Mouse (Mus musculus) left cerebral cortex, postnatal 14 days (tissue): ENCODE measurements around the gene Sp110. TPM values are rescaled to one million over a fixed set of nuclear protein-coding genes. Genes with fewer than 3 reads are reported as not detected.
"Not testable (repeated sequence)": the region's sequence is repeated elsewhere in the genome, so short reads cannot be mapped to it uniquely, and the experiment has no call there.

Experiments used
- DNase-seq, 2 experiments: peaks; one replicate each; pipeline ENCODE4 v3.0.0; 2021 to 2022; ENCODE audit warnings: low spot score in 2 of 2, mixed read lengths in 1 of 2
- intact Hi-C: fragments of 180-260 bp; cut with DNase I; formaldehyde crosslinking; loops from one replicate; pipeline ENCODE4 v1.15.1; 2025
- long read RNA-seq, 2 experiments: library from polyadenylated mRNA; stranded (forward); transcript quantifications; one replicate each; pipeline ENCODE4 v2.0.0; 2021
- total RNA-seq, 2 experiments: library from RNA; stranded (reverse); gene quantifications; 2 replicates each; pipeline ENCODE4 v1.2.3; 2021

The Sp110 gene
- under 1 TPM; 0.64 to 0.66 TPM for total RNA-seq
- long read RNA-seq, experiment 1, partial matches to known transcripts: 0 of 2 reads
- long read RNA-seq, experiment 1, other reads (novel, unspliced or antisense): 0 of 2 reads
- long read RNA-seq, experiment 2, partial matches to known transcripts: 0 of 1 reads
- long read RNA-seq, experiment 2, other reads (novel, unspliced or antisense): 0 of 1 reads

- DNase-seq, intact Hi-C loops: not testable (repeated sequence)
Observed at GRCm38 (mm10) chr1:85598271-85599012, at the start of gene Sp110. Sp110 (minus strand) TSS chr1:85598817.

- intact Hi-C loops, DNase-seq: not testable (repeated sequence)
Observed at GRCm38 (mm10) chr1:85638144-85638543, 39.5 kb upstream of the Sp110 start.

DNA sequence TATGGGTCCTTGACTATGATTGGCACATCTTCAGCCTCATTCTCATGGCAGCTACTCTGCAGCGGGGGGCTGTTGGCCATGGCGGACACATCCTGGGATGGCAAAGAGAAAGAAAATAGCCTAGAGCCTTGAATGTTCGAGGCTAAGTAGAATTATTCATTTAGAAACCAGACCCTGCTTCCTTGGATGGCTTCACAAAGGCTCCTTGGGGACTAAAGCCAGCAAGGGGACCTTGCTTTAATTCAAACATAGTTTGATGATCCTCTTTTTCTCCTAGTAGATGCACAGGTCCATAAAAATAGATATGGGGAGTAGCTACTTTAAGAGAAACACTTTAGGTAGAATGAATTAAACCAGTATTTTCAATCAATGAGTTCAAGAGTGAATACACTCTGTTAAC lies 38.3 kb upstream of the Sp110 start:
- intact Hi-C loops: not testable (repeated sequence)

DNA sequence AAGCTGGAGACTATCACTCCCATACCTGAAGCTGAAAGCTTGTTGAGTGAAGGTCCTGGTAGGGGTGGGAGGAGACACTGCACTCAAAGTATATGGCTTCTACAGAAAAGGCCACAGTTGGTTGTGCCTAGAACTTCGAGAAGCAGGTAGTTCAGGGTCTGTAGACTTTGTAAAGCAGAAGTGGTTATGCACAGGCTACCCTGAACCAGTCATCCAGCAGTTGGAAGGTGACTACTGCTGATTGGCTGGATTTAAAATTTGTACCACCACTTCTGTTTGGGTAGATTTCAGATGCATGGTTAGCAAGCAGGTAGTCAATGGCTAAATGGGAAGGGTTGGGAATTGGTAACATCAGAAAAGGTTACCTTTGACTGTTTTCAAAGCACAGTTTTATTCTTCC lies 20.1 kb upstream of the Sp110 start:
- not testable (repeated sequence) for DNase-seq

More for the DNA sequence above, 38.3 kb upstream of the Sp110 start:
- not testable (repeated sequence) for DNase-seq

DNA sequence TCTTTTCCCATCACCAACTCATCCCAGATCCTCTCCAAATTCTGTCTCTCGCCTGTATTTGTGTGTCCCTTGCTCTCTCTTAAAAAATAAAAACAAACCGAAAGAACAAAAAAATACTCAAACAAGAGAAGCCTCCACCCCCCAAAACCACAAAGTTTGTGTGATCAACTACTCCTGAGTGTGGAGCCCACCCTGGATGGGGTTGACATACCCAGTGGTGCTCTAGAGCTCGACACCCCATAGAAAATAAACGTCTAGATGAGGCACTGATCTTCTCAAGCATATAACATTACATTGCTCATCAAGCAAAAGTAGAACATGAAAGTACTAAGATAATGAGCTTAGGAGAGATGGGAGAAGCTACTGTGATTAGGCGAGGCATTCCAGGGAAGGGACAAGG lies 18.5 kb upstream of the Sp110 start:
- DNase-seq, intact Hi-C loops: not testable (repeated sequence)

More for the DNA sequence above, 20.1 kb upstream of the Sp110 start:
- intact Hi-C loops: not testable (repeated sequence)

DNA sequence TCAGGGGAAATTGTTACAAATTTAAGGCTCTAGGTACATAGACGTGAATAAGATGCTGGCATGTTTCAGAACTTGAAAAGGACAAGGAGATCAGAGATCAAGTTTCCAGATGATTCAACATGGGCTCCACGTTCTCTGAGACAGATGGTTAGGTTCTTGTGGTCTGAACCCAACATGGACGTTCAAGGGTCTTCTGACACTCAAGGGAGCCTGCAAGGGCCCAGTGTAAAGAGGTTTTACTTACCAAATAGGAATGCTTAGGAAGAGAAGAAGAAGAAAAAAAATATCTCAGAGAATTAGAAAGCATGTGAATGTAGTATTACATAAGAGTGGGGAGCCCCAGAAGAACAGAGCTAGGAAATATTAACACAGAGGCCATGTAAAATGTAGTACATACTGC lies 17.2 kb upstream of the Sp110 start:
- intact Hi-C loops, DNase-seq: not testable (repeated sequence)

- DNase-seq, intact Hi-C loops: not testable (repeated sequence)
Observed at GRCm38 (mm10) chr1:85615096-85615495, 16.5 kb upstream of the Sp110 start.

- DNase-seq, intact Hi-C loops: not testable (repeated sequence)
Observed at GRCm38 (mm10) chr1:85610581-85610980, 12.0 kb upstream of the Sp110 start.

DNA sequence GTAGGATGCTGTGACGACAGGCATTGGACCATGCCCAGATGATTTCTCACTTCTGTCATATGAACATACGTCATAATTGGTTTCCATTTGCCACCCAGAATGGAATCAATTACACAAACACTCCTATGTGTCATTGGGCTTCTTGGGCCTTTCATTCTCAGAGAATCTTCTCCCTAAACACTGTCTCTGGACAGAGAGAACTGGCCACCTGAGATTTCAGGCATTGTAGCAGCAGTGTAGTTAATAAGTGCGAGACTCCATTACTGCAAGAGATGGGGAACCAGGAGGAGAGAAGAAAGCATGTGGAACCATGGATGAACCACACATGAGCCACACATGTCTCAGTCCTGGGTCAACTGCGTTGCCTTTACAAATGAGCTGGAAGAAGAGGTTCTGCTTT lies 9.7 kb upstream of the Sp110 start:
- DNase-seq, intact Hi-C loops: not testable (repeated sequence)

DNA sequence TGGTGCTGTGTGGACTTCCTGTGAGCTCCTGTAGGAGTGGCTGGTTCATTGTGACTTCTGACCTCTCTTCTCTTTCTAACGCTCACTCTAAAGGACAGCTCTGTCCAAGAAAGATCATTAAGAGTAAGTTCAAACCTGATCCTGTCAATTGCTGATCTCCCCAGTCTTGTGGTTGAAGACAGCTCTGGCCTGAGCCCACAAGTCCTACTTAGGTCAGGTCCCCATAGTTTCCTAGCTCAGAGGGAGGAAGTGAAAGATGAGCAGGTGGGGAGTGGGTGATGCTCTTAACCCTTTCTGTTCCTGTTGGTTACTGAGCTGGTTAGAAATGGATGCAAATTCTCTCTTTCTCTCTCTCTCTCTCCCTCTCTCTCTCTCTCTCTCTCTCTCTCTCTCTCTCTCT lies 5.7 kb upstream of the Sp110 start:
- intact Hi-C loops, DNase-seq: not testable (repeated sequence)

- intact Hi-C loops: not testable (repeated sequence)
Observed at GRCm38 (mm10) chr1:85600794-85601193, 2.2 kb upstream of the Sp110 start.

GRCm38 (mm10) chr1:85600078-85600477 lies 1.5 kb upstream of the Sp110 start, which contains the start of gene Sp140:
Sp140 (plus strand) TSS chr1:85600378.
- DNase-seq, intact Hi-C loops: not testable (repeated sequence)

More at GRCm38 (mm10) chr1:85600794-85601193, 2.2 kb upstream of the Sp110 start:
- DNase-seq: not testable (repeated sequence)

DNA sequence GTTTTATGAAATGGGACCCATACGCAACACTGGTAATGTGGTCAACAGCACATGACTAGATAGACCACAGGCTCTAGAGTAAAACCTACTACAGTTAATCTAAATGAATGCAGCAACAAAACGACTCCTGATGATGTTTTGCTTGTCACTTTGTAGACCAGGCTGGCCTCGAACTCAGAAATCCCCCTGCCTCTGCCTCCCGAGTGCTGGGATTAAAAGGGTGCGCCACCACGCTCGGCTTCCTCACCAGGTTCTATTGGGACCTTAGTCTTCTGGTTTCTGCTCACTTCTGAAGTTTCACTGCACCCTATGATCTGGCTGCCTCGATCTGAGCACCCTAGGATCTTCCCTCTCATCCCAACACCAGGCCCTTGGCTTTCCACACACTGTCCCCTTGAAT lies 6.1 kb downstream of the Sp110 start:
- DNase-seq, intact Hi-C loops: not testable (repeated sequence)

DNA sequence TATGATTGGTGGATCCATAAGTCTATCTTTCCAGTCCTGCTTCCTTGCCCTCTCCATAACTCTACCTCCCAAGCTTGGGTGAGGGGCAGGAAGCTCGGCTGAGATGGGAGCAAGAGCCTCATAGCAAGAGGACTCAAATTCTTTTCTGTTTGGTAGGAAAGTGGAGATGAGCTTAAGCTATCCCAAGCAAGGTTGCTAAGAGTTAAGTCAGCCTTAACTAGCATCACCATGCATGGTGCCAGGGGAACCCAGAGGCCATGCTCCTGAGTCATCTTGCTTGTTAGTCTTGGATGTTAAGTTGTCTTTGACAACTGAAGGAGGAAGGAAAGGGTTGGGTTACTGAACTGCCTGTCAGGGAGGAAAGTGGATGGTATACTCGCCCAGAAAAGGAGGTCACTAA lies 9.9 kb downstream of the Sp110 start:
- DNase-seq, intact Hi-C loops: not testable (repeated sequence)

DNA sequence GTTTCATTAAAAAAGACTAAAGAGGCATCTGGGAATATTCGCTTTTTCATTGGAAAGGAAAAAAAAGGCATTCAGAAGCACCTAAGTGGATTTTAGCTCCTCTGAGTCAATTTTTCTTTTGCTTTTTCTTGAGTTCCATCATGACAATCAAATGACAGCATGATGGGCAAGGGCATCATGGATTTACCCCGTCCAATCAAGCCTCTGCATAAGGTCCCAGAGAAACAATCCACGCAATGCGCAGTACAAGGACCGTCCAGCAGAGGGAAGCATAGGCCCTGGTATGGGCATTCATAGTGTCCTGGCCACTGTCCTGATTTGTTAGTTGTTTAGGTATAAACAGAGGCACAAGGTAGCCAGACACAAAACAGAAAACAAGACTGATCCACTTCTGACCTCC lies 17.1 kb downstream of the Sp110 start:
- intact Hi-C loops: loop anchor here (5.0 kb wide), 1 partner anchor 156 kb away; no protein-coding TSS in a partner anchor
- DNase-seq: not testable (repeated sequence)

DNA sequence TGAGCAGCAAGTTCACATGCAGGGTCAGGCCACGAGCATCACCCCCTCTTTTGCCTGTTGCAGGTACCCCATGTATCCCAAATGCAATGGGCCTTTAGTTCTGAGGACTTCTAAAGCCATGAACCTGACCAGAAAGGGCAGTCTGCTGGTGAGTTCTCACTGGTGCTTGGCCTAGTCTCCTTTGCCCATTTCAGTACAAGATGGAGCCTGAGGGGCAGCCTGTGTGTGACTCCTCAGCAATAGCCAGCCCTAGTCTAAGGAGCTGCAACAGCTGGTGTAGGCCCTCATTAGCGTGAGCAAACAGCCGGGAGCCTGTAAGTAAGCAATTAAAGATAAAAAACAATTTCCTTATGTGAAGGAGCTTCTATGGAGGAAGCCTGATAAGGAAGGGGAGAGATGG lies 18.0 kb downstream of the Sp110 start:
- intact Hi-C loops: loop anchor here (5.0 kb wide), 1 partner anchor 157 kb away; no protein-coding TSS in a partner anchor
- DNase-seq: not testable (repeated sequence)

DNA sequence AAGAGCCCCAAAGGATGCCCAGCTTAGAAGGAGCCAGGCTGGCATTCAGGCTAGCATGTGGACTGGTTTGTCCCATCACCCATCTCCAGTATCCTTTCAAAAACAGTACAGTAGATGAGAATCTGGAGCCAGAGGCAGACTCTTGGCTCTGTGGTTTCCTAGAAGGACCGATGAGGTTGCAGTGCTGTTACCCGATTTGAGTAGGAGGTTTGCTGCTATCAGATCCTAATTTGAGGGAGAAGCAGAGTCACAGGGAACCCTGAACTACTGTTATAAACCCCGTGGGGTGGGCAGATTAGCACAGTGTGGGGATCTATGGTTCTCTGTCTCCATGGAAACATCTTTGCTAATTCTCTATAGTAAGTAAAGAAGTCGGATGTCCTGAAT lies 18.5 kb downstream of the Sp110 start:
- intact Hi-C loops: loop anchor here (5.0 kb wide), 1 partner anchor 157 kb away; no protein-coding TSS in a partner anchor

GRCm38 (mm10) chr1:85579199-85580147 lies 19.1 kb downstream of the Sp110 start:
- not testable (repeated sequence) for DNase-seq
- intact Hi-C loops: loop anchor here (5.0 kb wide), 1 partner anchor 158 kb away; no protein-coding TSS in a partner anchor

More for the DNA sequence above, 18.5 kb downstream of the Sp110 start:
- DNase-seq: not testable (repeated sequence)

- intact Hi-C loops, DNase-seq: not testable (repeated sequence)
Observed at GRCm38 (mm10) chr1:85578372-85579010, 20.1 kb downstream of the Sp110 start.
